Mouse (Mus musculus) erythroblast, embryonic 14.5 days (primary cell): ENCODE results near the gene Tas2r134.

Experiments
- GATA1 ChIP-seq: IDR thresholded peaks from 2 replicates; pipeline ENCODE4 v1.6.1; 2012; ENCODE audit warnings: low read length, inconsistent platforms, mixed read lengths
- TAL1 ChIP-seq: IDR thresholded peaks from 3 replicates; pipeline ENCODE4 v1.6.1; 2012; ENCODE audit warnings: low read length, inconsistent platforms, mixed read lengths

- no peak for TF ChIP-seq GATA1
- TF ChIP-seq TAL1: no peak
Observed at GRCm38 (mm10) chr2:51613716-51614115, 13.6 kb upstream of the Tas2r134 start.
